Mouse (Mus musculus): Measurements from ENCODE around the gene Ankrd35.

- TF ChIP-seq CTCF (IDR thresholded peaks at IDR 0.05), result no peak
- TF ChIP-seq EP300 (IDR thresholded peaks at IDR 0.05), result no peak
Observed at GRCm38 (mm10) chr3:96623201-96623600, 46.7 kb upstream of the Ankrd35 start.

All from lung, postnatal 0 days (tissue).